Mouse (Mus musculus) bone marrow, adult 2 months (tissue): ENCODE measurements at regions not wholly inside any gene's neighbourhood (a gene's known extent, or its start where the extent isn't known, plus 50 kb on each side); places are given as distances from the start of the nearest gene placed in this dataset.

Experiments used
- CTCF ChIP-seq: fragments of 200-500 bp; IDR thresholded peaks from 2 replicates; pipeline ENCODE4 v1.5.1; 2011; ENCODE audit warnings: low read length, control low read depth; ENCODE audit not compliant: control insufficient read depth, insufficient read depth
- POLR2A ChIP-seq: fragments of 200-500 bp; IDR thresholded peaks from 2 replicates; pipeline ENCODE4 v1.6.1; 2011; ENCODE audit warnings: low read depth, mild to moderate bottlenecking, control low read depth, low read length, borderline replicate concordance; ENCODE audit not compliant: control insufficient read depth

- TF ChIP-seq CTCF (no peak), POLR2A (no peak)
These were observed 54.1 kb upstream of the Ccdc167 start for GRCm38 (mm10) chr17:29770914-29771313.
